Mouse (Mus musculus) liver, postnatal 0 days (tissue): ENCODE data around the gene Psmc3ip. TPM values are rescaled to one million over a fixed set of nuclear protein-coding genes. Genes with fewer than 3 reads are reported as not detected.

Experiments used
- ATAC-seq: fragments of 200-750 bp; cut with Nextera tagmentation; 2 replicates; pipeline ENCODE4 v1.8.0; 2017; ENCODE audit warnings: mild to moderate bottlenecking, moderate library complexity
- DNase-seq: peaks from one replicate; pipeline ENCODE4 v3.0.0-alpha.2; 2016
- H3K27ac ChIP-seq: fragments of 300-500 bp; sonication (generic); 2 replicates; pipeline ENCODE4 v1.5.1; 2014; ENCODE audit warnings: antibody characterized with exemption, moderate library complexity, mild to moderate bottlenecking, low read depth
- H3K27me3 ChIP-seq: fragments of 300-500 bp; sonication (generic); 2 replicates; pipeline ENCODE4 v1.6.1; 2014; ENCODE audit warnings: low read length, control low read depth, mixed read lengths; ENCODE audit not compliant: insufficient read depth
- H3K36me3 ChIP-seq: fragments of 300-500 bp; sonication (generic); replicated peaks from 2 replicates; pipeline ENCODE4 v1.6.1; 2014; ENCODE audit warnings: mild to moderate bottlenecking, control low read depth, low read length, moderate library complexity, mixed read lengths; ENCODE audit not compliant: insufficient read depth
- H3K4me1 ChIP-seq: fragments of 300-500 bp; sonication (generic); 2 replicates; pipeline ENCODE4 v1.6.1; 2014; ENCODE audit warnings: antibody characterized with exemption, mild to moderate bottlenecking, control low read depth; ENCODE audit not compliant: insufficient read depth
- H3K4me2 ChIP-seq: fragments of 300-500 bp; sonication (generic); 2 replicates; pipeline ENCODE4 v1.6.1; 2014; ENCODE audit warnings: low read depth, mild to moderate bottlenecking, low read length, moderate library complexity, mixed read lengths
- H3K4me3 ChIP-seq: fragments of 300-500 bp; sonication (generic); 2 replicates; pipeline ENCODE4 v1.5.1; 2014; ENCODE audit warnings: low read depth, low read length
- H3K9ac ChIP-seq: fragments of 300-500 bp; sonication (generic); replicated peaks from 2 replicates; pipeline ENCODE4 v1.6.1; 2014; ENCODE audit warnings: mild to moderate bottlenecking, moderate library complexity
- H3K9me3 ChIP-seq: fragments of 300-500 bp; sonication (generic); 2 replicates; pipeline ENCODE4 v1.6.1; 2016; ENCODE audit warnings: mild to moderate bottlenecking, control low read depth, low read length, mixed read lengths
- CTCF ChIP-seq: sonication (generic); IDR thresholded peaks from 2 replicates; pipeline ENCODE4 v1.5.1; 2016; ENCODE audit warnings: antibody characterized with exemption, low read depth
- EP300 ChIP-seq: IDR thresholded peaks from 2 replicates; pipeline ENCODE4 v1.6.1; 2016; ENCODE audit warnings: antibody characterized with exemption, low read depth, mild to moderate bottlenecking
- WGBS: fragments of 180-500 bp; shearing (Covaris S2); extraction: QIAGEN DNeasy Blood & Tissue Kit; methylation state at CpG from one replicate; pipeline ENCODE4 v1.1.7; 2014; ENCODE audit not compliant: insufficient replicate concordance; 5-methylcytosine and 5-hydroxymethylcytosine counted together
- polyA plus RNA-seq: library from polyadenylated mRNA; unstranded; fragments of >200 nt; fragmentation: Nextera tagmentation; extraction: Ambion mirVana; gene quantifications from 2 replicates; pipeline ENCODE4 v1.2.1, GENCODE M21; 2015

Gene Psmc3ip
- polyA plus RNA-seq, 1 experiment from 2014 or later = 8.1 TPM

GRCm38 (mm10) chr11:101110708-101111107, 15.5 kb upstream of the Psmc3ip start:
- Histone ChIP-seq H3K4me3 (no peak overlapping the region), H3K4me2 (no peak overlapping the region), H3K27me3 (no peaks in the 10 kb centered on the region), H3K36me3 (0 out of 2 replicates have a peak, but pooled peaks cover 5% of the 10 kb centered on the region), H3K9me3 (no peaks in the 10 kb centered on the region), H3K9ac (no peak overlapping the region), H3K4me1 (0 out of 2 replicates have a peak, but pooled peaks cover 3% of the 10 kb centered on the region), H3K27ac (no peak overlapping the region)
- TF ChIP-seq EP300 (no peak), CTCF (no peak)
- ATAC-seq (no peak), DNase-seq (no peak)
- WGBS = 58% methylated on average over 5 of the region's 5 CpGs

- no peak for DNase-seq
- Histone ChIP-seq H3K27me3 (no peaks in the 10 kb centered on the region), H3K4me3 (no peak overlapping the region), H3K9me3 (no peaks in the 10 kb centered on the region), H3K4me1 (no peaks in the 10 kb centered on the region), H3K27ac (no peak overlapping the region), H3K9ac (no peak overlapping the region), H3K4me2 (no peak overlapping the region), H3K36me3 (peaks cover 14% of the 10 kb centered on the region)
- no peak for ATAC-seq
- WGBS = 87% methylated on average over 4 of the region's 4 CpGs
- TF ChIP-seq CTCF (no peak), EP300 (no peak)
Measured at GRCm38 (mm10) chr11:101109351-101109750, 14.1 kb upstream of the Psmc3ip start.

DNA sequence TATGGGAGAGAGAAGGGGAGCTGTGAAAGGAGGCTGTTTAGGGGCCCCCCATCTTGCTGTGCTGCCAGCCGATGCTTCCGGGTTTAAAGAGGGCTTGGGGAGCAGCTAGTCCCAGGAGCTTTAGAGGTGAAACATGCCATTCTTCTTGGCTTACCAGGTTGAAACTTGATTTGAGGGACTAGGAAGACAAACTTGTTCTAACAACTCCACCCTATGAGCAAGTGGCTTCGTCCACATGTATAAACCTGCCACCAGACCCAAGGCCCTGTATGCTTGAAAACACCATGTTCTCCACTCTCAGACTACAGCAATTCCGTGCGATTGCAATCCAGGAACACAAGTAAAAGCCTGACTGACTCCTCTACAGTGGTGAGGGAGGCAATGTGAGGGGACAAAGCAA, 7.8 kb upstream of the Psmc3ip start:
- Histone ChIP-seq H3K9me3 (no peaks in the 10 kb centered on the region), H3K9ac (no peak overlapping the region), H3K4me1 (no peaks in the 10 kb centered on the region), H3K27me3 (no peaks in the 10 kb centered on the region), H3K27ac (no peak overlapping the region), H3K36me3 (peaks cover 70% of the 10 kb centered on the region), H3K4me3 (no peak overlapping the region), H3K4me2 (no peak overlapping the region)
- WGBS = 92% methylated on average over 5 of the region's 5 CpGs
- no peak for DNase-seq
- ATAC-seq = no peak
- TF ChIP-seq EP300 (no peak), CTCF (no peak)

GRCm38 (mm10) chr11:101098231-101098630, 3.0 kb upstream of the Psmc3ip start:
- DNase-seq (no peak), ATAC-seq (no peak)
- no peak for TF ChIP-seq CTCF
- no peak for TF ChIP-seq EP300
- Histone ChIP-seq H3K4me1 (peaks cover 12% of the 10 kb centered on the region), H3K9me3 (no peaks in the 10 kb centered on the region), H3K27ac (no peak overlapping the region), H3K4me2 (no peak overlapping the region), H3K9ac (no peak overlapping the region), H3K36me3 (peaks cover 70% of the 10 kb centered on the region), H3K4me3 (no peak overlapping the region), H3K27me3 (no peaks in the 10 kb centered on the region)
- 87% methylated on average over 8 of the region's 8 CpGs for WGBS

- peak; percentile 5 for ATAC-seq
- Histone ChIP-seq H3K4me1 (peaks cover 12% of the 10 kb centered on the region), H3K36me3 (peaks cover 69% of the 10 kb centered on the region), H3K9ac (peak overlapping the region; percentile 82), H3K4me3 (peak overlapping the region; percentile 76), H3K4me2 (peak overlapping the region; percentile 83), H3K27me3 (no peaks in the 10 kb centered on the region), H3K27ac (0 out of 2 replicates have a peak overlapping the region, but pooled peaks have one; percentile 97), H3K9me3 (no peaks in the 10 kb centered on the region)
- no peak for TF ChIP-seq CTCF
- TF ChIP-seq EP300 = no peak
- 1% methylated on average over 18 of the region's 18 CpGs for WGBS
- no peak for DNase-seq
Measured at GRCm38 (mm10) chr11:101094930-101095313, 314 bp downstream of the Psmc3ip start.

DNA sequence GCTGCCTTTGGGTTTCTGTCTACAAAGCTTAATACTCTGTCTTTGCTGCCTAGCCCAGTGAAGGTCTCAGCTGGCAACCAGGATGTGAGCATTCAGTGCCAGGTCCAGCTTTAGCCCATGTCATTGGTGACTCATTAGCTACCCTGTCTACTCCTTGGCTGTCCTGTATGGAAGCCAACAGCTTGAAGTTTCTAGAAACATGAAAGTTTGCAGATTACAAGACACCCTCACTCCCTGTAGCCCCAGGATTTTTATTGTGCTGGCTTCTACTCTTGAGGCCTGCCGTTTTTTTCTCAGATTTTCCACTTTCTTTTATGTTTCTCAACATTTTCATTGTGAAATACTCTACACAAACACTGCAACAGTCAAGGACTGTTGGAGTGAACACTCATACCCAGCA, 5.3 kb downstream of the Psmc3ip start:
- ATAC-seq = no peak
- no peak for DNase-seq
- no peaks in the 10 kb centered on the region for H3K27me3 ChIP-seq
- H3K9me3 ChIP-seq = no peaks in the 10 kb centered on the region
- no peak overlapping the region for H3K4me2 ChIP-seq
- H3K4me3 ChIP-seq = no peak overlapping the region
- H3K4me1 ChIP-seq = peaks cover 26% of the 10 kb centered on the region
- H3K9ac ChIP-seq = no peak overlapping the region
- 60% methylated on average over 1 of the region's 1 CpGs for WGBS
- no peak for TF ChIP-seq CTCF
- no peak for TF ChIP-seq EP300
- H3K27ac ChIP-seq = no peak overlapping the region
- peaks cover 56% of the 10 kb centered on the region for H3K36me3 ChIP-seq

- Histone ChIP-seq H3K4me3 (peak overlapping the region; percentile 80), H3K27ac (peak overlapping the region; percentile 87), H3K9me3 (no peaks in the 10 kb centered on the region), H3K4me1 (peaks cover 35% of the 10 kb centered on the region), H3K36me3 (peaks cover 53% of the 10 kb centered on the region), H3K9ac (peak overlapping the region; percentile 86), H3K27me3 (no peaks in the 10 kb centered on the region), H3K4me2 (peak overlapping the region; percentile 98)
- ATAC-seq (no peak), DNase-seq (no peak)
- WGBS = 8% methylated on average over 8 of the region's 8 CpGs
- TF ChIP-seq EP300 = no peak
- no peak for TF ChIP-seq CTCF
Measured at GRCm38 (mm10) chr11:101087682-101088055, 7.6 kb downstream of the Psmc3ip start.
